Mouse (Mus musculus) myocyte (in vitro differentiated cells): ENCODE data around the gene Tlr6.
A peak's percentile ranks its signal among the peaks of the same experiment; 100 is the strongest.

ENCODE experiments used
- CEBPB ChIP-seq: IDR thresholded peaks from 2 replicates; pipeline ENCODE4 v1.6.1; 2011; ENCODE audit warnings: mild to moderate bottlenecking, moderate library complexity; ENCODE audit not compliant: poor library complexity, insufficient read depth, severe bottlenecking
- E2F4 ChIP-seq: IDR thresholded peaks from one replicate; pipeline ENCODE4 v1.6.1; 2011; ENCODE audit warnings: mild to moderate bottlenecking, control low read depth, moderate library complexity; ENCODE audit not compliant: insufficient read depth
- MAX ChIP-seq: IDR thresholded peaks from one replicate; pipeline ENCODE4 v1.6.1; 2011; ENCODE audit warnings: low read depth, mild to moderate bottlenecking, control low read depth
- MYOD1 ChIP-seq, 3 experiments: IDR thresholded peaks; one replicate each; pipeline ENCODE4 v1.6.1; 2011; ENCODE audit warnings: control low read depth in 2 of 3, low read depth in 2 of 3, mild to moderate bottlenecking in 2 of 3, moderate library complexity in 1 of 3; ENCODE audit not compliant: insufficient read length in 2 of 3, control insufficient read depth in 1 of 3
- MYOG ChIP-seq, 3 experiments: IDR thresholded peaks; one replicate each; pipeline ENCODE4 v1.6.1; 2011; ENCODE audit warnings: control low read depth in 2 of 3, low read depth in 2 of 3, mild to moderate bottlenecking in 2 of 3; ENCODE audit not compliant: insufficient read length in 2 of 3, control insufficient read depth in 1 of 3, insufficient read depth in 1 of 3
- POLR2A ChIP-seq: IDR thresholded peaks from one replicate; pipeline ENCODE4 v1.6.1; 2011; ENCODE audit warnings: low read depth, mild to moderate bottlenecking, control low read depth, moderate library complexity; ENCODE audit not compliant: insufficient read length
- POLR2AphosphoS2 ChIP-seq: IDR thresholded peaks from one replicate; pipeline ENCODE4 v1.6.1; 2011; ENCODE audit warnings: low read depth, control low read depth; ENCODE audit not compliant: insufficient read length
- REST ChIP-seq: IDR thresholded peaks from one replicate; pipeline ENCODE4 v1.6.1; 2011; ENCODE audit warnings: mild to moderate bottlenecking, control low read depth, moderate library complexity; ENCODE audit not compliant: insufficient read depth, insufficient read length
- SRF ChIP-seq: IDR thresholded peaks from one replicate; pipeline ENCODE4 v1.6.1; 2011; ENCODE audit warnings: low read depth; ENCODE audit not compliant: control insufficient read depth, insufficient read length
- TCF12 ChIP-seq: IDR thresholded peaks from one replicate; pipeline ENCODE4 v1.6.1; 2011; ENCODE audit warnings: mild to moderate bottlenecking, control low read depth; ENCODE audit not compliant: poor library complexity, insufficient read depth, severe bottlenecking
- TCF3 ChIP-seq: IDR thresholded peaks from one replicate; pipeline ENCODE4 v1.6.1; 2011; ENCODE audit warnings: low read depth, control low read depth; ENCODE audit not compliant: insufficient read length
- USF1 ChIP-seq: IDR thresholded peaks from one replicate; pipeline ENCODE4 v1.6.1; 2011; ENCODE audit warnings: low read depth, mild to moderate bottlenecking, control low read depth, moderate library complexity

- TF ChIP-seq USF1 (no peak), E2F4 (no peak), POLR2A (no peak), TCF12 (peak; percentile 6), POLR2AphosphoS2 (no peak), MAX (no peak), MYOG (IDR thresholded peaks at IDR 0.05; ENCODE audit: control insufficient read depth in 1 of 3, insufficient read depth in 1 of 3, insufficient read length in 2 of 3, low read depth in 2 of 3) (peak in 1 of 3 experiments; percentile 69), SRF (no peak), MYOD1 (IDR thresholded peaks at IDR 0.05; ENCODE audit: control insufficient read depth in 1 of 3, insufficient read length in 2 of 3, low read depth in 2 of 3) (no peak), CEBPB (no peak), TCF3 (no peak), REST (no peak)
Observed at GRCm38 (mm10) chr5:64951486-64951885, 8.4 kb downstream of the Tlr6 start.
